Mouse (Mus musculus): ENCODE results near the gene Ttbk1. TPM values are rescaled to one million over a fixed set of nuclear protein-coding genes. Genes with fewer than 3 reads are reported as not detected.
A peak's percentile ranks its signal among the peaks of the same experiment; 100 is the strongest.

Ttbk1 gene
- polyA plus RNA-seq, 1 experiment from 2014 or later = 0.34 TPM

DNA sequence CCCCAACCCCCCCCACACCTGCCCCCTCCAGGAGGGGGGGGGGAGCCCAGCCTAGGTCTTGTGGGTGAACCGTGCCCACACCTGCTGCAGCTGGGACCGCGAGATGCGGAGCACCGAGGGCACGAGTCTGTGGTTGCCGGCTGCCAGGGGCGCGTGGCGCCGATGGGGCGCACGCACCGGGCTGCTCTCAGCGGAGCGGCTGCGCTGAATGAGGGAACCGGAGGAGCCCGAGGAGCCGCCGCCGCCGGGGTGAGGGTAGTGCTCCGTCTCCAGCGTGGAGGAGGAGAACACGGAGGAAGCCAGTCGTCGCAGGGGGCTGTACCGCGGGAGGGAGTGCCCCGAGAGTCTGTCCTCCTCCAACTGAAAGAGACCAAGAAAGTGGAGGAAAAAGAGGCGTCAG lies 26.8 kb downstream of the Ttbk1 start:
- Histone ChIP-seq H3K4me3 (peak overlapping the region; percentile 50), H3K4me1 (peaks cover 20% of the 10 kb centered on the region), H3K27ac (peak overlapping the region; percentile 46; the same call in 1 of the 2 replicates), H3K36me3 (no peaks in the 10 kb centered on the region), H3K9me3 (replicated peaks) (no peaks in the 10 kb centered on the region), H3K27me3 (ENCODE audit: low read depth, poor library complexity, severe bottlenecking) (peaks cover 97% of the 10 kb centered on the region)
- DNase-seq (ENCODE audit: low spot score) = no peak
- under 1% methylated on average over 31 of the region's 32 CpGs for WGBS

DNA sequence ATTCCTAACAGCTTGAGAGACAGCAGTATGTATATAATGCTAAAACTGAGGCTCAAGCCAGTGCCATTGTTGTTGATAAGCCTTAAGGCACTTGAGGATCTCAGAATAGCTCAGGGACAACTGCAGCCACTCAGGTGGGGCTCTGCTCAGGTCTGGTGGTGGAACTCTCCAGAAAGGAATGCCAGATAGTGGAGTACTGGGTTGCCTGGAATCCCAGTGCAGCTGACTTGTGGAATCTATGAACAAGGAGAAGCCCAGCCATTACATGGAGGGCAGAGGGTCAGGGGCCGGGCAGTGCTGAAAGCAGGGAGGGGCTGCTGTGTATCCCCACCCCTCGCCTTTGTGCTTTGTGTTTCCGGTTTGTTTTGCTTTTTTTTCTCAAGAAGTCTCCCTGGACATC lies 29.0 kb downstream of the Ttbk1 start:
- Histone ChIP-seq H3K4me3 (no peak overlapping the region), H3K27me3 (ENCODE audit: low read depth, poor library complexity, severe bottlenecking) (peaks cover 97% of the 10 kb centered on the region), H3K27ac (no peak overlapping the region), H3K9me3 (replicated peaks) (no peaks in the 10 kb centered on the region), H3K4me1 (peaks cover 42% of the 10 kb centered on the region), H3K36me3 (no peaks in the 10 kb centered on the region)
- 46% methylated on average over 3 of the region's 3 CpGs for WGBS
- no peak for DNase-seq (ENCODE audit: low spot score)

DNA sequence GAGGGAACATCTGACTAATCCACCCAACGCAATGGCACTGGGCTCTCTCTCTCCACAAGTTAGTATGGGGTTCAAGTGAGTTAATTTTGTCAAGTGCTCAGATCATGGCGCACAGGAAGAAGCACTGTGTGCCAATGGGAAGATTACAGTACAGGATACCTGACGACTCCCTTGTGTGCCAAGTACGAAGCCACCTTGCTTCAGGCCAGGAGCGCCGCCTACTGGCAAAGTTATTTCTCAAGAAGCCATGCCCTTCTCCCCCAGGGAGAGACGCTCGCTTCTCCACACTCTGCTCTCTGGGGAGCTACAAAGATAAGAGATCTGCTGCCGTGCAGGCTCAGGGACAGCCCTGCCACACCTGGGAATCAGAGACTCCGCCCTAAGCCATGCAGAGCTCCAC lies 29.7 kb downstream of the Ttbk1 start:
- H3K36me3 ChIP-seq = no peaks in the 10 kb centered on the region
- H3K27ac ChIP-seq = no peak overlapping the region
- 10% methylated on average over 10 of the region's 10 CpGs for WGBS
- DNase-seq (ENCODE audit: low spot score) = no peak
- H3K4me1 ChIP-seq = peaks cover 49% of the 10 kb centered on the region
- peaks cover 97% of the 10 kb centered on the region for H3K27me3 ChIP-seq (ENCODE audit: low read depth, poor library complexity, severe bottlenecking)
- no peak overlapping the region for H3K4me3 ChIP-seq
- no peaks in the 10 kb centered on the region for H3K9me3 ChIP-seq (replicated peaks)

DNA sequence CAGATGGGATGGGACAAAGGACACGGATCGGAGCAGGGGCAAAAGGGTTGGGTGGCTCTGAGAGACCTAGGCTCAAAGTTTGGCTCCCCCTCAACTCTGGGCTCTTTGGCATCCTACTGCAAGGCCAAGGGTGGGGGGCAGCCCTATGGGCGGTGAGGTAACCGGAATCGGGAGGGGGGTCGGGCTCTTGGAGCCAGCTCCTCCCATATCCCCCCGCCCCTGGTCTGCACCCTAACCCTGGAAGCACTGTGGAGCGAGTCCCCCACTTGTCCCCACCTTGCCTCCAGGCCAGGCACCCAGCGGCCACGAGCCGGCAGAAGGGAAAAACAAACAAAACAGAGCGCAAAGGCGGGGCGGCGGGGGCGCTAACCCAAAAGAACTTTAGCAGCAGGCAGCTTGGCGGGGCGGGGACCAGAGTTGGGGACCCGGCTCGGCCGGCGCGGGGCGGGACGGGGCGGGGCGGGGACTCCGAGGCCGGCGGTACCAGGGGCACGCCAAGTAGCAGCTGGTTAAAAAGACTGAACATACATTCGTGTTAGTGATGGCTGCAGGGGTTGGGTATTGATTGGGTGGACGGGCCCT lies 32.3 kb downstream of the Ttbk1 start:
- Histone ChIP-seq H3K4me1 (peaks cover 40% of the 10 kb centered on the region), H3K27ac (peak overlapping the region; percentile 56), H3K9me3 (replicated peaks) (no peaks in the 10 kb centered on the region), H3K36me3 (no peaks in the 10 kb centered on the region), H3K4me3 (peak overlapping the region; percentile 59), H3K27me3 (ENCODE audit: low read depth, poor library complexity, severe bottlenecking) (peaks cover 94% of the 10 kb centered on the region)
- 1% methylated on average over 33 of the region's 33 CpGs for WGBS
- peak; percentile 63 for DNase-seq (ENCODE audit: low spot score)

DNA sequence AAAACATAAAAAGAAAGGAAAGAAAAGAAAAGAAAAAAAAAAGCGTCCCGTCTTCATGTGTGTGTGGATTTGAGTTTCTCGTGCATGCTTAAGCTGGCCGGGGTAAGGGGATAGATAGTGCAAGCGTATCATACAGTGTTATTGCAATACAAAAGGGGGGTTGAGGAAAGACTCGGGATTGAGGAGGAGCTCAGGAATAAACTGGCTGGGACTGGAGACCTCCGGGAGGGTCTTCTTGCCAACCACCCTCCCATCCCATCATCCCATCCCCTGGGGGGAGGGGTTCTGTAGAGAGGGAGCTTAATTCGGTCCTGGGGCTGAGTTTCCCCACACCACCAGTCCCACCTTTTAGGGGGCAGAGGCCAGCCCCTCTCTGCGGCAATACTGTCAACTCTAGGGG lies 32.9 kb downstream of the Ttbk1 start:
- H3K4me3 ChIP-seq = peak overlapping the region; percentile 59
- H3K27ac ChIP-seq = peak overlapping the region; percentile 56; the same call in 1 of the 2 replicates
- peaks cover 39% of the 10 kb centered on the region for H3K4me1 ChIP-seq
- H3K36me3 ChIP-seq = no peaks in the 10 kb centered on the region
- no peak for DNase-seq (ENCODE audit: low spot score)
- H3K27me3 ChIP-seq (ENCODE audit: low read depth, poor library complexity, severe bottlenecking) = peaks cover 90% of the 10 kb centered on the region
- no peaks in the 10 kb centered on the region for H3K9me3 ChIP-seq (replicated peaks)
- 2% methylated on average over 9 of the region's 9 CpGs for WGBS

DNA sequence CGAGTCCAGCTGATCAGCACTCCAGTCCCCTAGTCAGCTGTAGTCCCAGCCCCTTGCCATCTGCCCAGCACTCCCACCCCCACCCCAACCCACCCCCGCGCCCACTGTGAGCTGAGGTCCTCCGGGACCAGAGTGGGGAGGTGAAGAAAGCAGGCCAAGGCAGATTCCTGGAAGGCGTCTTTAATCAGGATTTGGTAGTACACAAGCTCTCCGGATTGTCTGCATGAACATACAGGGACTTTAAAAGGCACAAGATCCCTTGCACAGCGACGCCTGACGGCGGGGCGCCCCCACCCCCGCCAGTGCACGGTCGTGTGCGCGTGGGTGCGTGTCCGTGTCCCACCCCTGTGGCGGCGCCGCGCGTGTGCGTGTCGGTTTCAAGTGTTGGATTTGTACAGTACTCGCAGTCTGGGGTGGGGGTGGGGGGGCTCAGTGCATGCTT lies 33.5 kb downstream of the Ttbk1 start:
- Histone ChIP-seq H3K36me3 (no peaks in the 10 kb centered on the region), H3K4me1 (peaks cover 39% of the 10 kb centered on the region), H3K27ac (peak overlapping the region; percentile 34; the same call in 1 of the 2 replicates), H3K9me3 (replicated peaks) (no peaks in the 10 kb centered on the region), H3K4me3 (peak overlapping the region; percentile 59), H3K27me3 (ENCODE audit: low read depth, poor library complexity, severe bottlenecking) (peaks cover 85% of the 10 kb centered on the region)
- DNase-seq (ENCODE audit: low spot score) = no peak
- WGBS = 3% methylated on average over 26 of the region's 26 CpGs

DNA sequence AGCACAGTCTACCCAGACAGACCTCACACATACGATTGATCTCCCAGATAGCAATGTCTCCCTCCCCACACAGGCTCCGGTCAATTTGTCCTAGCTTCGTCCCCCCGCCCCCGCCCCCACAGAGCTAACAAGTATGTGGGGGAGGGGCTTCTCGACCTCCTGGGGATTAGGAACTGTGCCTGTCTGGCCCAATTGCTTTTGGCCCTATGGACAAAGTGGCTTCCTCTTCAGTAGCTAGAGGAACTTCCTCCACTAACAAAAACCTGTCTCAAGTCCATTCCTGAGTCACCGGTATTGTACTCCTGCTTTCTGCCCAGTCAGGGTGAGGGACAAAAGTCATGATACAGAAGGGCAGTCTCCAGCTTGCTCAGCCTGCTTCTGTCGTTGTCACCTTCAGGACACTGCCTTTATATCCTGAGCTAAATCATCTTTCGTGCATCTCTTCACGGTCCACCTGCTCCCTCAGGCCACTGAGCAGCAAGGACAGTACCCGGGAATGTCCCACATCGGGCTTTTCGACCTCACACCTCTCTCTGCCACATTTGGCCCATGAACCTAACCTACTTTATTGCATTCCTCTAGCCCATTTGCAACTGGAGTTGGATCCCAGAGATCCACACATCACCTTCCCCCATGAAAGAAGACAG lies 34.0 kb downstream of the Ttbk1 start:
- Histone ChIP-seq H3K36me3 (no peaks in the 10 kb centered on the region), H3K27me3 (ENCODE audit: low read depth, poor library complexity, severe bottlenecking) (peaks cover 80% of the 10 kb centered on the region), H3K4me1 (peaks cover 37% of the 10 kb centered on the region), H3K9me3 (replicated peaks) (no peaks in the 10 kb centered on the region), H3K27ac (peak overlapping the region; percentile 34; the same call in 1 of the 2 replicates), H3K4me3 (peak overlapping the region; percentile 59)
- no peak for DNase-seq (ENCODE audit: low spot score)
- WGBS = 3% methylated on average over 13 of the region's 13 CpGs

DNA sequence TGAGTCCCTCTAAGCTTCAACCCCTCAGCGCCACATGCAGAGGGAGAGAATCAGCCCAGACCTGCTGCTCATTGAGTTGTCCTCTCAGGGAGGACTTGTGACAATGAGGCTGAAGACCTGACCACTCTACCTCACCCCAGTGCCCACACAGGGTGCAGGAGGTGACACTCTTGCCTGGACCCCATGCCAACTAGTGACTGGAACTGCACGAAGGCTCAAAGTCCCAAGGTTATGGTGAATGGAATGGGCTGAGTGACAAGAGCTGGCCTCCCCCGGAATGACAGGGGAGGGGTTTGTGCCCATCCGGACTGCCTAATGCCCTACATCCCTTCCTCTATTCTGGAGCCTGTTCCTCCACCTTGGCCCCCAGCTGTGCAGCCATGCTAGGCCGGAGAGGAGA lies 34.8 kb downstream of the Ttbk1 start:
- Histone ChIP-seq H3K36me3 (no peaks in the 10 kb centered on the region), H3K9me3 (replicated peaks) (no peaks in the 10 kb centered on the region), H3K27me3 (ENCODE audit: low read depth, poor library complexity, severe bottlenecking) (peaks cover 80% of the 10 kb centered on the region), H3K27ac (no peak overlapping the region), H3K4me3 (no peak overlapping the region), H3K4me1 (peaks cover 36% of the 10 kb centered on the region)
- no peak for DNase-seq (ENCODE audit: low spot score)
- 31% methylated on average over 5 of the region's 5 CpGs for WGBS

DNA sequence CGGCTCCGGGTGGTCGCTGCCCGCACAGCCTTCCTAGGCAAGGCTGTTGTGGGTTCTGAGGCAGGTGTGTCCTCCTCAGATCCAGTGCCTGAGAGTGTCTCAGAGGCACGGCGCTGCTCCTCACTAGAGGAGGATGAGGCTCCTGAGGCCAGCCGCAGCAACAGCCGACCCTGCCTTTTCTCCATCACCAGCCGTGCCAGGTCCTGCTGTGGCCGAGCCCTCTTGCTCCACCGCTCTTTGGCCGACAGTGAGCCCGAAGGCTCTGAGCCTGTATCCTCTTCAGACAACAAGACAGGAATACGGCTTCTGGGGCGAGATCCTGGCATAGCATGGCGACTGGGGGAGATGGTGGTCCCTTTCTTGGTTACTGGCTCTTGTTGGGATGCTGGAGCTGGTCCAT lies 41.2 kb downstream of the Ttbk1 start:
- Histone ChIP-seq H3K36me3 (no peaks in the 10 kb centered on the region), H3K4me1 (peaks cover 28% of the 10 kb centered on the region), H3K27me3 (ENCODE audit: low read depth, poor library complexity, severe bottlenecking) (peaks cover 83% of the 10 kb centered on the region), H3K4me3 (no peak overlapping the region), H3K9me3 (replicated peaks) (no peaks in the 10 kb centered on the region), H3K27ac (0 out of 2 replicates have a peak overlapping the region, but pooled peaks have one; percentile 22)
- 91% methylated on average over 16 of the region's 16 CpGs for WGBS
- no peak for DNase-seq (ENCODE audit: low spot score)

DNA sequence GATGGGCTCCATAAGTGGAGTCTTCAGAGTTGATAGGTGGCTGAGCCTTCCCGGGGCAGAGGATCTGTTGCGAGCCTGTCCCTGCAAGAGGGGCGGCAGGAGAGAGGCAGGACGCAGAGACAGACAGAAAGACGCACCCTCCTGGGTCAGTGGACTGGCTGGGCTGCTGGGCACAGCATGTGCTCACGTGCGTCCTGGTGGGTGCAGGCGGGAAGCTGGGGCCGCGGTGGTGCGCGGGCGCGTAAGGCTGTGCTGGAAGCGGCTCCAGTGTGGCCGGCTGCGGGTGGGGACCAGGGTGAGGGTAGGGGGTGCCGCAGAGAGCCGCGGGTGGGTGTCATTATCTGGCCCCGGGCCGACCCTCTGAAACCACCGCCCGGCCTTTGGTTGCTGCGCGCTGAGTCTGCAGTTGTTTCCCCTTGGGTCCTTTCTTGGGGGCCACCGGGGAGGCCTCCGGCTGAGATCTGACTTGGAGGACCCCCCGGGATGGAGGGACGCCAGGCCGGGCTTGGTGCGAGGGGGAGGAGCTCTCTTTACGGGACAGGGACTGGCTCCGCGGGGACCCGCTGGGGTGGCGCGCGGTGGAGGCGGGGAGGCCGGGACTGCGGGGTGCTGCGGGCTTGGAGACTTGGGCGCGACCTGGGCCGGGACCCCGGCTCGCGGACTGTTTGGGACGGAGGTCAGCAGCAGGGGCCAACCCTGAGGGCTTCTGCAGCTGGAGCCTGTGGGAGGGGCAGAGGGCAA lies 42.5 kb downstream of the Ttbk1 start:
- 2% methylated on average over 50 of the region's 50 CpGs for WGBS
- Histone ChIP-seq H3K9me3 (replicated peaks) (no peaks in the 10 kb centered on the region), H3K36me3 (no peaks in the 10 kb centered on the region), H3K27me3 (ENCODE audit: low read depth, poor library complexity, severe bottlenecking) (peaks cover 81% of the 10 kb centered on the region), H3K27ac (peak overlapping the region; percentile 79), H3K4me1 (peaks cover 28% of the 10 kb centered on the region), H3K4me3 (peak overlapping the region; percentile 56)
- DNase-seq (ENCODE audit: low spot score) = no peak

DNA sequence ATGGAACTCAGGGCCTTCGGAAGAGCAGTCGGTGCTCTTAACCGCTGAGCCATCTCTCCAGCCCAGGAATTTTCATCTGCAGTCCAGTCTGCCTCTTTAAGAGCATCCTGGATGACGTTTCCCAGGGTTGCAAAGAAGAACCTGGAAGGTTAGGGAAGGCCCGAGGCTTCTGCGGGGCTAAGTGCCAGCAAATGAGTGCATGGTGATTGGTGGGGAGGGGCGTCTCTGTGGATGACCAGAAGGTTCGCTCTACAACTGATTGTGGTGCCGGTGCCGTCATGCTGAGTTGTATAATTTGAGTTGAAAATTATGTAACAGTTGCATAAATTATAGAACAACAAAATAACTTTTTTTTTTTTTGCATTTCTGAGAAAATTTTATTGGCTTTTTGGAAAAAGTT lies 48.3 kb downstream of the Ttbk1 start:
- DNase-seq (ENCODE audit: low spot score) = no peak
- Histone ChIP-seq H3K27me3 (ENCODE audit: low read depth, poor library complexity, severe bottlenecking) (peaks cover 79% of the 10 kb centered on the region), H3K9me3 (replicated peaks) (no peaks in the 10 kb centered on the region), H3K4me1 (peaks cover 19% of the 10 kb centered on the region), H3K4me3 (no peak overlapping the region), H3K36me3 (no peaks in the 10 kb centered on the region), H3K27ac (no peak overlapping the region)
- WGBS = 92% methylated on average over 10 of the region's 10 CpGs

DNA sequence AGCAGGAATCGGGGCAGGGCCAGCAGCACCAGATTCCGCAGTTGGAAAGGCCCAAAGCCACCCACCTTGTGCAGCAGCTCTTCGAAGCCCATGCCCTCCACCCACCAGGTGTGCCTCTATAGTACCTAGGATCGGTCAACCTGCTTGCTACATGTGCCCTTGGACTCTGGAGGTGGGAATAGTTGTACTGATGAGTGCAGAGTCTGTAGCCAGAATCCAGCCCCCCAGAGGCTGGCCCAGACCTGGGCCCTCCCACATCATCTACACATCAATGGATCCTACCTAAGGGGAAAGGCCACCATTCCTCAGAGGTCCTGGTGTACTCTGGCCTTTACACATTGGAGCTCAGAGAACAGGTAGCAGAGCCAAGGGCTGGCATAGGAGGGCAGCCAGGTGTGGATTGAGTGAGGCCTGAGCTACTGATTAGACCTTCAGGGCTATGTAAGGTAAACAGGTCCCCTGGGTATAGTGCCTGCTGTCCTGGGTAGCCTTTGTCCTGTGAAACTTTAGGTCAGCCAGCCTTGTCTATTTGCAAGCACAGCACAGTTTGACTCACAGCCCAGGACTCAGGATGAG lies 49.1 kb downstream of the Ttbk1 start, which contains the start of gene Slc22a7:
Gene Slc22a7 (minus strand): TSS at position 160 of the 576 bp plus-strand sequence.
- WGBS = 77% methylated on average over 4 of the region's 4 CpGs
- H3K27me3 ChIP-seq (ENCODE audit: low read depth, poor library complexity, severe bottlenecking) = peaks cover 78% of the 10 kb centered on the region

More for the DNA sequence above, 49.1 kb downstream of the Ttbk1 start, which contains the start of gene Slc22a7:
- H3K4me3 ChIP-seq = no peak within 1 kb of the TSS
- no peaks in the 10 kb centered on the region for H3K36me3 ChIP-seq
- no peaks in the 10 kb centered on the region for H3K9me3 ChIP-seq (replicated peaks)
- no peak for DNase-seq (ENCODE audit: low spot score)
- peaks cover 26% of the 10 kb centered on the region for H3K4me1 ChIP-seq
- no peak within 1 kb of the TSS for H3K27ac ChIP-seq
